Mouse (Mus musculus) megakaryocyte, embryonic 14.5 days (primary cell): ENCODE measurements around the gene Dab1.

Source experiments
- FLI1 ChIP-seq: IDR thresholded peaks from 2 replicates; pipeline ENCODE4 v1.6.1; 2012; ENCODE audit warnings: low read length, inconsistent platforms, mixed read lengths
- GATA1 ChIP-seq: IDR thresholded peaks from 3 replicates; pipeline ENCODE4 v1.6.1; 2012; ENCODE audit warnings: mixed read lengths, low read length, inconsistent platforms, borderline replicate concordance

- no peak for TF ChIP-seq FLI1
- no peak for TF ChIP-seq GATA1
These were observed 836.0 kb downstream of the Dab1 start for GRCm38 (mm10) chr4:104455151-104455550.
